In the genomic region with DNA sequence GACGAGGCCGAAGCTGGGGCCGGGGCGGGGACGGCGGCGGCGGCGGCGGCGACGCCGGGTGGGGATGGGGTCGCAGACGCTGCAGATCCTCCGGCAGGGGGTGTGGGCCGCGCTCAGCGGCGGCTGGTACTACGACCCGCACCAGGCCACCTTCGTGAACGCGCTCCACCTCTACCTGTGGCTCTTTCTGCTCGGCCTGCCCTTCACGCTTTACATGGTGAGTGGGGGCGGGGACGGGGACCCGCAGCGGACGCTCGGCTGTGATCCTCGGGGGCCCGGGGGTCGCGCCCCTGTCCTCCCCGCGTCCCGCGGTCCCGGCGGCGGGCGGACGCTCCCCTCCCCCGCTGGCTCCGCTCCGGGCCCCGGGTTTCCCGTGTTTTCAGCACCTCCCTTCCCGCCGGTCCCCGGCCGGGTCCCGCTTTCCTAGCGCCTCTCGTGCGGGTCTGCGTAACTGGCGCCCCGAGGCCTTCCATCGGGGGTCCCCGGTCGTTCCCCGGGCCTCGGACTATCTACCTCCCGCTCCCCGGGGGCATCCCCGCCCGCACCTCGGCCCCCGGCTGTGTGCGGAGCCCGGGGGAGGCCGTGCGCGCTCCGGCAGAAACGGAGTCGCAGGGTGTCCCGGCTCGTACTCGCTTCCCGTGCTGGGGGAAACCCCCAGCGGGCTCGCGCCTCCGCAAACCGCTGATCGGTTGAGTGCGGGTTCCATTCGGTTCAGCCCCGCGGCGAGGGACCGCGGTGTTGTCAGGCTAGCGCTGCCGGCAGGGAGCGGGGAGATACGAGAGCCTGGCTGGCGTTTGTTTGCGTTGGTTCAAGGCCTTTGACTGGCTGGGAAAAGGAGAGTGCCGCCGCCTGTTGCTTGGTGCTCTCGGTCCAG, we compare ENCODE assay signal across 8 mouse cellular contexts. TPM values are rescaled to one million over a fixed set of nuclear protein-coding genes. Genes with fewer than 3 reads are reported as not detected.
DNase-seq lines count a peak whose midpoint lies in the region; ATAC-seq and TF ChIP-seq lines count a peak whose summit lies in the region.

No protein-coding gene starts in this region.

- H3K9ac ChIP-seq in embryonic facial prominence, embryonic 12.5 days = peak overlapping the region; percentile 93
- H3K9ac ChIP-seq in kidney, embryonic 14.5 days (ENCODE audit: low read depth, low read length) = peak overlapping the region; percentile 98
- peak overlapping the region; percentile 50 for H3K9ac ChIP-seq in liver, embryonic 14.5 days (replicated peaks)
- H3K9ac ChIP-seq in stomach, embryonic 15.5 days = peak overlapping the region; percentile 96

- peak; percentile 80 for ATAC-seq in embryonic facial prominence, embryonic 12.5 days (ENCODE audit: insufficient number of reproducible peaks, insufficient read depth, low FRiP score, low TSS enrichment)
- ATAC-seq in kidney, embryonic 14.5 days (ENCODE audit: low FRiP score, low TSS enrichment) = peak; percentile 79
- ATAC-seq in liver, embryonic 14.5 days (ENCODE audit: insufficient read depth) = peak; percentile 40
- peak; percentile 61 for ATAC-seq in stomach, embryonic 15.5 days (ENCODE audit: insufficient read depth, low FRiP score, low read depth)

- peak overlapping the region; percentile 95 for H3K4me3 ChIP-seq in embryonic facial prominence, embryonic 12.5 days
- peak overlapping the region; percentile 99 for H3K4me3 ChIP-seq in heart, embryonic 10.5 days
- peak overlapping the region; percentile 97 for H3K4me3 ChIP-seq in kidney, embryonic 14.5 days (ENCODE audit: low read length)
- H3K4me3 ChIP-seq in liver, embryonic 14.5 days (ENCODE audit: insufficient read depth in 1 of 2, low read depth in 2 of 2, low read length in 2 of 2) = peak overlapping the region; percentile 73 to 83
- peak overlapping the region; percentile 91 for H3K4me3 ChIP-seq in stomach, embryonic 15.5 days (replicated peaks)

- WGBS in embryonic facial prominence, embryonic 12.5 days = under 1% methylated on average over 97 of the region's 107 CpGs
- WGBS in heart, embryonic 10.5 days = under 1% methylated on average over 105 of the region's 107 CpGs
- under 1% methylated on average over 89 of the region's 107 CpGs for WGBS in kidney, embryonic 14.5 days
- under 1% methylated on average over 100 of the region's 107 CpGs for WGBS in liver, embryonic 14.5 days (ENCODE audit: insufficient replicate concordance)
- WGBS in stomach, embryonic 15.5 days = under 1% methylated on average over 99 of the region's 107 CpGs

- TF ChIP-seq CTCF in liver, embryonic 14.5 days (IDR thresholded peaks at IDR 0.05; ENCODE audit: low read depth) = no peak

- H3K9me3 ChIP-seq in embryonic facial prominence, embryonic 12.5 days = no peaks in the 10 kb centered on the region
- no peaks in the 10 kb centered on the region for H3K9me3 ChIP-seq in heart, embryonic 10.5 days
- H3K9me3 ChIP-seq in kidney, embryonic 14.5 days (ENCODE audit: control insufficient read depth, low read length) = no peaks in the 10 kb centered on the region
- no peaks in the 10 kb centered on the region for H3K9me3 ChIP-seq in liver, embryonic 14.5 days (ENCODE audit: control insufficient read depth, low read length)
- H3K9me3 ChIP-seq in stomach, embryonic 15.5 days = no peaks in the 10 kb centered on the region

- H3K27me3 ChIP-seq in embryonic facial prominence, embryonic 12.5 days = no peaks in the 10 kb centered on the region
- no peaks in the 10 kb centered on the region for H3K27me3 ChIP-seq in heart, embryonic 10.5 days (ENCODE audit: insufficient read depth, poor library complexity, severe bottlenecking)
- H3K27me3 ChIP-seq in kidney, embryonic 14.5 days (ENCODE audit: control insufficient read depth, insufficient read depth, low read length) = no peaks in the 10 kb centered on the region
- H3K27me3 ChIP-seq in liver, embryonic 14.5 days (ENCODE audit: control insufficient read depth, insufficient read depth, low read length) = peaks cover 33% of the 10 kb centered on the region
- H3K27me3 ChIP-seq in stomach, embryonic 15.5 days (replicated peaks) = no peaks in the 10 kb centered on the region

- peak overlapping the region; percentile 72 for H3K4me2 ChIP-seq in embryonic facial prominence, embryonic 12.5 days (replicated peaks)
- peak overlapping the region; percentile 63 for H3K4me2 ChIP-seq in kidney, embryonic 14.5 days (replicated peaks; ENCODE audit: low read depth, low read length)
- H3K4me2 ChIP-seq in liver, embryonic 14.5 days (ENCODE audit: low read depth) = peak overlapping the region; percentile 81
- peak overlapping the region; percentile 55 for H3K4me2 ChIP-seq in stomach, embryonic 15.5 days

- H3K27ac ChIP-seq in embryonic facial prominence, embryonic 12.5 days = peak overlapping the region; percentile 95
- H3K27ac ChIP-seq in heart, embryonic 10.5 days = peak overlapping the region; percentile 98
- H3K27ac ChIP-seq in kidney, embryonic 14.5 days (ENCODE audit: low read depth, low read length) = peak overlapping the region; percentile 89
- H3K27ac ChIP-seq in liver, embryonic 14.5 days = no peak overlapping the region
- H3K27ac ChIP-seq in stomach, embryonic 15.5 days = peak overlapping the region; percentile 91

- TF ChIP-seq EP300 in liver, embryonic 14.5 days (IDR thresholded peaks at IDR 0.05; ENCODE audit: low read depth) = no peak

- H3K36me3 ChIP-seq in embryonic facial prominence, embryonic 12.5 days = no peaks in the 10 kb centered on the region
- no peaks in the 10 kb centered on the region for H3K36me3 ChIP-seq in heart, embryonic 10.5 days
- H3K36me3 ChIP-seq in kidney, embryonic 14.5 days (ENCODE audit: control insufficient read depth, insufficient read depth, low read length) = no peaks in the 10 kb centered on the region
- H3K36me3 ChIP-seq in liver, embryonic 14.5 days (replicated peaks; ENCODE audit: control insufficient read depth, insufficient read depth, low read depth) = no peaks in the 10 kb centered on the region
- H3K36me3 ChIP-seq in stomach, embryonic 15.5 days = no peaks in the 10 kb centered on the region

- peak; percentile 60 for DNase-seq in 416B (ENCODE audit: low read depth)
- DNase-seq in adrenal gland, postnatal 10 days = peak; percentile 76
- DNase-seq in heart, embryonic 10.5 days (ENCODE audit: low spot score) = peak; percentile 85
- DNase-seq in liver, embryonic 14.5 days (ENCODE audit: low read depth in 3 of 3, low spot score in 3 of 3) = no peak
- peak; percentile 66 to 69 for DNase-seq in natural killer cell, adult 2 months (ENCODE audit: low spot score in 2 of 2)

- H3K4me1 ChIP-seq in embryonic facial prominence, embryonic 12.5 days = peaks cover 28% of the 10 kb centered on the region
- peaks cover 65% of the 10 kb centered on the region for H3K4me1 ChIP-seq in heart, embryonic 10.5 days
- H3K4me1 ChIP-seq in kidney, embryonic 14.5 days (ENCODE audit: control insufficient read depth, insufficient read depth, low read length) = peaks cover 22% of the 10 kb centered on the region; the same call in 1 of the 2 replicates
- H3K4me1 ChIP-seq in liver, embryonic 14.5 days (replicated peaks; ENCODE audit: control insufficient read depth in 2 of 2, insufficient read depth in 2 of 2, low read length in 1 of 2) = peaks cover 0 to 12% of the 10 kb centered on the region in 2 experiments; a peak in 2 of 4 replicates
- H3K4me1 ChIP-seq in stomach, embryonic 15.5 days = peaks cover 40% of the 10 kb centered on the region

RNA-seq across cellular contexts. Expression of a gene that starts 0.7 kb away (rescaled TPM):
- 10 to 100 TPM; 46.5 to 52.0 TPM for total RNA-seq in adrenal gland, postnatal 10 days (2021)
- polyA plus RNA-seq in embryonic facial prominence, embryonic 12.5 days (2016; fragmentation: Nextera tagmentation; extraction: Ambion mirVana) = 12.6 and 16.4 TPM in 2 replicates
- 9.8 and 13.1 TPM in 2 replicates for polyA plus RNA-seq in heart, embryonic 10.5 days (2016; fragmentation: Nextera tagmentation; extraction: Ambion mirVana)
- 13.2 and 19.5 TPM in 2 replicates for polyA plus RNA-seq in kidney, embryonic 14.5 days (2014; fragmentation: Nextera tagmentation; extraction: Ambion mirVana)
- 1.5 and 2.4 TPM in 2 replicates for polyA plus RNA-seq in liver, embryonic 14.5 days (2012; rRNA removed)
- 0.71 and 1.2 TPM in 2 replicates for polyA plus RNA-seq in liver, embryonic 14.5 days (2014; fragmentation: Nextera tagmentation; extraction: Ambion mirVana)
- 8.2 and 9.4 TPM in 2 replicates for polyA plus RNA-seq in stomach, embryonic 15.5 days (2015; fragmentation: Nextera tagmentation; extraction: Ambion mirVana)

Comparison
In these comparisons a context has a peak if more than half of its experiments do, and no peak if none do; other contexts are left out.
1. DNase-seq: peak in 416B (single experiment), adrenal gland, postnatal 10 days (single experiment), heart, embryonic 10.5 days (single experiment) and natural killer cell, adult 2 months (2 of 2); none in liver, embryonic 14.5 days (0 of 3).
2. Peak in every context shown above with its lines, with median percentiles within 50 percentile points of each other: ATAC-seq, H3K4me2 ChIP-seq, H3K4me3 ChIP-seq and H3K9ac ChIP-seq.